In genomic region chr5:90641218-90641610, GRCm38 (mm10) we compare ENCODE assay signal across 13 mouse cellular contexts. TPM values are rescaled to one million over a fixed set of nuclear protein-coding genes. Genes with fewer than 3 reads are reported as not detected.
DNase-seq lines count a peak whose midpoint lies in the region; ATAC-seq and TF ChIP-seq lines count a peak whose summit lies in the region.
"Had no signal": no experiment of that assay in that cellular context is flagged by ENCODE, and none has a peak within 500 bp of the region (broad histone marks: within the 10 kb centered on the region; RNA-seq: fewer than 3 reads in every experiment).

No protein-coding gene starts in this region.

- H3K4me1 ChIP-seq in heart, embryonic 15.5 days (replicated peaks), result peaks cover 9% of the 10 kb centered on the region; the same call in 1 of the 2 replicates
- no peaks in the 10 kb centered on the region for H3K4me1 ChIP-seq in lung, embryonic 14.5 days (ENCODE audit: insufficient read depth)
- peaks cover 7% of the 10 kb centered on the region; the same call in 1 of the 2 replicates for H3K4me1 ChIP-seq in intestine, embryonic 16.5 days (ENCODE audit: control insufficient read depth, insufficient read depth, low read length)
- H3K4me1 ChIP-seq in small intestine, adult 2 months (ENCODE audit: control insufficient read depth, insufficient read depth, insufficient read length, low read length), result peaks cover 2% of the 10 kb centered on the region; the same call in 1 of the 2 replicates

- peak overlapping the region; percentile 92 for H3K4me2 ChIP-seq in heart, embryonic 15.5 days
- peak overlapping the region; percentile 65 for H3K4me2 ChIP-seq in lung, embryonic 14.5 days
- peak overlapping the region; percentile 58 for H3K4me2 ChIP-seq in intestine, embryonic 16.5 days (ENCODE audit: low read depth, low read length)

- no peak for TF ChIP-seq CTCF in lung, embryonic 14.5 days (IDR thresholded peaks at IDR 0.05; ENCODE audit: low read depth)
- no peak for TF ChIP-seq CTCF in small intestine, adult 2 months (IDR thresholded peaks at IDR 0.05; ENCODE audit: extremely low read depth, insufficient read length, insufficient replicate concordance, low read depth, low read length)

- DNase-seq in heart, postnatal 36 days, result no peak
- DNase-seq in lung, embryonic 14.5 days, result no peak
- no peak for DNase-seq in lung, postnatal 25 days (ENCODE audit: low spot score)
- DNase-seq in layer of hippocampus, adult 9-11 months, result no peak
- DNase-seq: gastrocnemius, postnatal 10 days; thymus, postnatal 25 days had no signal

- no peak overlapping the region for H3K9ac ChIP-seq in heart, embryonic 15.5 days
- H3K9ac ChIP-seq in lung, embryonic 14.5 days, result no peak overlapping the region
- peak overlapping the region; percentile 59 for H3K9ac ChIP-seq in intestine, embryonic 16.5 days (ENCODE audit: low read depth, low read length)

- peaks cover 3% of the 10 kb centered on the region; the same call in 1 of the 2 replicates for H3K27me3 ChIP-seq in heart, embryonic 15.5 days
- no peaks in the 10 kb centered on the region for H3K27me3 ChIP-seq in lung, embryonic 14.5 days (ENCODE audit: insufficient read depth, low read length)
- no peaks in the 10 kb centered on the region for H3K27me3 ChIP-seq in intestine, embryonic 16.5 days (replicated peaks; ENCODE audit: control insufficient read depth, insufficient read depth, low read length)
- H3K27me3 ChIP-seq in small intestine, adult 2 months (ENCODE audit: control insufficient read depth, insufficient read depth, low read length), result no peaks in the 10 kb centered on the region

- peak; percentile 33; the same call in 1 of the 2 replicates for TF ChIP-seq POLR2A in small intestine, adult 2 months (IDR thresholded peaks at IDR 0.05; ENCODE audit: low read depth, low read length)

- 49% methylated on average over 10 of the region's 10 CpGs for WGBS in heart, embryonic 15.5 days
- WGBS in lung, embryonic 14.5 days, result 38% methylated on average over 10 of the region's 10 CpGs
- WGBS in intestine, embryonic 16.5 days, result 18% methylated on average over 10 of the region's 10 CpGs
- 16% methylated on average over 10 of the region's 10 CpGs for WGBS in small intestine, adult 2 months

- ATAC-seq in heart, embryonic 15.5 days (replicated peaks; ENCODE audit: insufficient number of reproducible peaks, insufficient read depth, low FRiP score, low read depth), result no peak
- no peak for ATAC-seq in lung, embryonic 14.5 days (ENCODE audit: insufficient read depth)
- peak; percentile 78 for ATAC-seq in intestine, embryonic 16.5 days
- no peak for ATAC-seq in monocyte, adult 5-6 weeks (replicated peaks; ENCODE audit: insufficient number of reproducible peaks, low FRiP score, low TSS enrichment, poor library complexity, severe bottlenecking)

- H3K36me3 ChIP-seq in heart, embryonic 15.5 days, result no peaks in the 10 kb centered on the region
- H3K36me3 ChIP-seq in lung, embryonic 14.5 days (ENCODE audit: insufficient read depth), result no peaks in the 10 kb centered on the region
- no peaks in the 10 kb centered on the region for H3K36me3 ChIP-seq in intestine, embryonic 16.5 days (ENCODE audit: control insufficient read depth, insufficient read depth, low read length)
- H3K36me3 ChIP-seq in small intestine, adult 2 months (ENCODE audit: control insufficient read depth, insufficient read depth, low read length), result peaks cover 3% of the 10 kb centered on the region; the same call in 1 of the 2 replicates
- H3K36me3 ChIP-seq: embryonic facial prominence, embryonic 13.5 days had no signal

- H3K27ac ChIP-seq in heart, embryonic 15.5 days, result no peak overlapping the region
- H3K27ac ChIP-seq in lung, embryonic 14.5 days (ENCODE audit: low read depth), result no peak overlapping the region
- peak overlapping the region; percentile 95 for H3K27ac ChIP-seq in intestine, embryonic 16.5 days (ENCODE audit: low read length)
- peak overlapping the region; percentile 98 for H3K27ac ChIP-seq in small intestine, adult 2 months (ENCODE audit: insufficient read depth, low read depth, low read length)
- H3K27ac ChIP-seq: embryonic facial prominence, embryonic 13.5 days; forebrain, embryonic 13.5 days had no signal

- H3K4me3 ChIP-seq in heart, embryonic 15.5 days, result no peak overlapping the region
- H3K4me3 ChIP-seq in lung, embryonic 14.5 days (ENCODE audit: low read depth, low read length), result no peak overlapping the region
- peak overlapping the region; percentile 54 for H3K4me3 ChIP-seq in intestine, embryonic 16.5 days (ENCODE audit: low read length)
- peak overlapping the region; percentile 75 for H3K4me3 ChIP-seq in small intestine, adult 2 months (ENCODE audit: low read depth, low read length)

- no peaks in the 10 kb centered on the region for H3K9me3 ChIP-seq in heart, embryonic 15.5 days (replicated peaks)
- no peaks in the 10 kb centered on the region for H3K9me3 ChIP-seq in lung, embryonic 14.5 days (ENCODE audit: low read depth, low read length)
- no peaks in the 10 kb centered on the region for H3K9me3 ChIP-seq in intestine, embryonic 16.5 days (ENCODE audit: control insufficient read depth, low read length)
- H3K9me3 ChIP-seq: embryonic facial prominence, embryonic 13.5 days; forebrain, embryonic 13.5 days had no signal

- intact Hi-C loops in heart, postnatal 36 days (cut with DNase I), result no loop called here

RNA-seq across cellular contexts. Expression of gene Rassf6, which starts 0.8 kb away (rescaled TPM):
- polyA plus RNA-seq in heart, embryonic 15.5 days (2015; fragmentation: Nextera tagmentation; extraction: Ambion mirVana), result 0.49 and 2.4 TPM in 2 replicates
- not detected for total RNA-seq in heart, postnatal 36 days (2021)
- 2.5 and 2.9 TPM in 2 replicates for polyA plus RNA-seq in lung, embryonic 14.5 days (2014; fragmentation: Nextera tagmentation; extraction: Ambion mirVana)
- 37.9 and 43.5 TPM in 2 replicates for polyA plus RNA-seq in intestine, embryonic 16.5 days (2015; fragmentation: Nextera tagmentation; extraction: Ambion mirVana)
- 2.0 and 6.1 TPM in 2 replicates for polyA plus RNA-seq in small intestine, adult 2 months (2012; rRNA removed)
- 0.76 TPM in 1 of 3 replicates, not detected in the others for total RNA-seq in monocyte, adult 5-6 weeks (2017)
- total RNA-seq: gastrocnemius, postnatal 10 days had no signal
- polyA plus RNA-seq: adrenal gland, adult 2 months; forebrain, embryonic 13.5 days had no signal

Comparison
In these comparisons a context has a peak if more than half of its experiments do, and no peak if none do; other contexts are left out.
1. H3K27ac ChIP-seq: peak in intestine, embryonic 16.5 days (single experiment) and small intestine, adult 2 months (single experiment); none in heart, embryonic 15.5 days (single experiment) and lung, embryonic 14.5 days (single experiment).
2. H3K4me3 ChIP-seq: peak in intestine, embryonic 16.5 days (single experiment) and small intestine, adult 2 months (single experiment); none in heart, embryonic 15.5 days (single experiment) and lung, embryonic 14.5 days (single experiment).
3. Peak in every context shown above with its lines, with median percentiles within 50 percentile points of each other: H3K4me2 ChIP-seq.